Comparison of ENCODE assay signal across 8 mouse cellular contexts in the genomic region with DNA sequence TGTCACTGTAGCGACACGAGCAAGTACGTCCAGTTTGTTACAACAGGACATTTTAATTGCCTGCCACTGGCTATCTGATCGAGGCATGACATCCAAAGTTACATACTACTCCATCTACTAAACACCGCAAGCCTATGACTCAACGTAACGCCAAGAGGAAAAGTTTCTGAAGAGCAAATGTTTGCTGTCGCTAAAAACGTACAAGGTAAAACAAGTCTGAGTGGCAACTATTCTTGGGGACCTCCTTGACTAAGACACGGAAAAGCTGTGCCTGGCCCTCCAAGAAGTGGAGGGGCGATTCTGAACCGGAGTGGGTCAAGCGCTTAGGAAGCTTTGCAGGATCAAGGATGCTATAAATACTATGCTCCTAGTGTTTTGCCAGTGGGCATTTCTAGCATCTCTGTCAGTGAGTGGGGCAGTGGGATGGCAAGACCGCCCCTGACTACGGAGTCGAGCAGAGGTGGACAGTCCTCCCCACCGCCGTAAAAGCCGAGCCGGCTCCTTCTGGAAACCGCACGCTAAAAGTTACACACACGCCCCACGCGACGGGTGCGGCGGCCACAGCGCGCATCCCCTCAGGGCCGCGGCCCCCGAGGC. TPM values are rescaled to one million over a fixed set of nuclear protein-coding genes. Genes with fewer than 3 reads are reported as not detected.
DNase-seq lines count a peak whose midpoint lies in the region; ATAC-seq and TF ChIP-seq lines count a peak whose summit lies in the region.

No protein-coding gene starts in this region.

- H3K27me3 ChIP-seq in kidney, embryonic 14.5 days (ENCODE audit: control insufficient read depth, insufficient read depth, low read length) = no peaks in the 10 kb centered on the region

- 0 out of 2 replicates have a peak, but pooled peaks cover 3% of the 10 kb centered on the region for H3K4me1 ChIP-seq in kidney, embryonic 14.5 days (ENCODE audit: control insufficient read depth, insufficient read depth, low read length)
- H3K4me1 ChIP-seq in lung, adult 2 months (ENCODE audit: control insufficient read depth, insufficient read depth, low read length) = peaks cover 12% of the 10 kb centered on the region
- H3K4me1 ChIP-seq in olfactory bulb, adult 2 months (ENCODE audit: control insufficient read depth, insufficient read depth, low read length) = no peaks in the 10 kb centered on the region

- H3K9ac ChIP-seq in kidney, embryonic 14.5 days (ENCODE audit: low read depth, low read length) = peak overlapping the region; percentile 99

- no peaks in the 10 kb centered on the region for H3K36me3 ChIP-seq in kidney, embryonic 14.5 days (ENCODE audit: control insufficient read depth, insufficient read depth, low read length)

- DNase-seq in cerebellum, postnatal 14 days = no peak
- DNase-seq in urinary bladder, postnatal 25 days (ENCODE audit: low spot score) = peak; percentile 9
- DNase-seq in urinary bladder, adult 2 months (ENCODE audit: low spot score) = no peak
- DNase-seq in frontal cortex, postnatal 14 days (ENCODE audit: low spot score in 2 of 2) = peak; percentile 17 to 30
- DNase-seq in lung, adult 2 months = peak; percentile 43

- peak overlapping the region; percentile 72 for H3K4me2 ChIP-seq in kidney, embryonic 14.5 days (replicated peaks; ENCODE audit: low read depth, low read length)

- ATAC-seq in cerebellum, adult (ENCODE audit: insufficient number of reproducible peaks, low FRiP score, low TSS enrichment) = peak; percentile 12
- ATAC-seq in kidney, embryonic 14.5 days (ENCODE audit: low FRiP score, low TSS enrichment) = peak; percentile 11; the same call in 1 of the 2 replicates

- no peak for TF ChIP-seq POLR2A in lung, adult 2 months (IDR thresholded peaks at IDR 0.05; ENCODE audit: borderline replicate concordance, extremely low read depth, low read depth, low read length)
- TF ChIP-seq POLR2A in olfactory bulb, adult 2 months (IDR thresholded peaks at IDR 0.05; ENCODE audit: insufficient read depth, low read depth, low read length) = no peak

- under 1% methylated on average over 33 of the region's 33 CpGs for WGBS in kidney, embryonic 14.5 days
- under 1% methylated on average over 33 of the region's 33 CpGs for WGBS in lung, adult 2 months
- under 1% methylated on average over 32 of the region's 33 CpGs for WGBS in olfactory bulb, adult 2 months

- TF ChIP-seq CTCF in lung, adult 2 months (IDR thresholded peaks at IDR 0.05; ENCODE audit: insufficient read depth, low read length) = no peak
- no peak for TF ChIP-seq CTCF in olfactory bulb, adult 2 months (IDR thresholded peaks at IDR 0.05; ENCODE audit: insufficient read depth, low read depth, low read length)

- H3K27ac ChIP-seq in kidney, embryonic 14.5 days (ENCODE audit: low read depth, low read length) = peak overlapping the region; percentile 96
- peak overlapping the region; percentile 52; the same call in 1 of the 2 replicates for H3K27ac ChIP-seq in olfactory bulb, adult 2 months (ENCODE audit: insufficient read depth, low read depth, low read length)

- H3K4me3 ChIP-seq in kidney, embryonic 14.5 days (ENCODE audit: low read length) = peak overlapping the region; percentile 92
- H3K4me3 ChIP-seq in lung, adult 2 months (replicated peaks; ENCODE audit: extremely low read depth, low read depth, low read length) = peak overlapping the region; percentile 65
- peak overlapping the region; percentile 79 for H3K4me3 ChIP-seq in olfactory bulb, adult 2 months (ENCODE audit: insufficient read depth, low read depth, low read length)

- H3K9me3 ChIP-seq in kidney, embryonic 14.5 days (ENCODE audit: control insufficient read depth, low read length) = no peaks in the 10 kb centered on the region

RNA-seq across cellular contexts. Expression of a gene that starts 0.8 kb away (rescaled TPM):
- polyA plus RNA-seq in urinary bladder, adult 2 months (2012; rRNA removed) = 61.6 and 75.0 TPM in 2 replicates
- polyA plus RNA-seq in kidney, embryonic 14.5 days (2014; fragmentation: Nextera tagmentation; extraction: Ambion mirVana) = 64.7 and 75.7 TPM in 2 replicates
- 6.8 and 13.2 TPM in 2 replicates for polyA plus RNA-seq in lung, adult 2 months (2012; rRNA removed)
- polyA plus RNA-seq in olfactory bulb, adult 2 months (2012; ENCODE audit: insufficient read depth, insufficient read length, low replicate concordance, missing spikeins) = 477 TPM in 1 of 2 replicates, not detected in the other

Comparison
In these comparisons a context has a peak if more than half of its experiments do, and no peak if none do; other contexts are left out.
1. DNase-seq: peak in urinary bladder, postnatal 25 days (single experiment), frontal cortex, postnatal 14 days (2 of 2) and lung, adult 2 months (single experiment); none in cerebellum, postnatal 14 days (0 of 2) and urinary bladder, adult 2 months (single experiment).
2. Peak in every context shown above with its lines, with median percentiles within 50 percentile points of each other: H3K4me3 ChIP-seq.